Mouse (Mus musculus): ENCODE results near the gene Kcnip4.

The Kcnip4 gene

GRCm38 (mm10) chr5:49356381-49356780 is 168.3 kb downstream of the Kcnip4 start:
- DNase-seq (ENCODE audit: low spot score), result no peak

DNA sequence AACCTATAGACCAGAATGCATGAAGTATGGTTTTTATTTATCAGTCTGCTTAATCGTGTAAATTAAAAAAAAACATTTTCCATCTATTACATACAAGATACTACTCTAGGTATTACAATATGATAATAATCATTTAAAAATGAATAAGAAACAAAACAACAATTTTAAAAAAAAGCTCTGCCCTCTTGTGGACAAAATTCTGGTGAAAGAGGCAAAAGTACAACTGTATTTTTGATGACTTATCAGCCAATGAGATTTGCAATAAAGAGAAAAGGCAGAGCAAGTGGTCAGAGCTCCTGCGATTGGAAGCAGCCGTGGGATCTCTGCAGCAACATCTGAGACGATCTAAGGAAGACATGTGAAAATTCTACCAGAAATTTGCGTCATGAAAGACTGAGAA is 172.6 kb downstream of the Kcnip4 start:
- DNase-seq (ENCODE audit: low spot score), result no peak

DNA sequence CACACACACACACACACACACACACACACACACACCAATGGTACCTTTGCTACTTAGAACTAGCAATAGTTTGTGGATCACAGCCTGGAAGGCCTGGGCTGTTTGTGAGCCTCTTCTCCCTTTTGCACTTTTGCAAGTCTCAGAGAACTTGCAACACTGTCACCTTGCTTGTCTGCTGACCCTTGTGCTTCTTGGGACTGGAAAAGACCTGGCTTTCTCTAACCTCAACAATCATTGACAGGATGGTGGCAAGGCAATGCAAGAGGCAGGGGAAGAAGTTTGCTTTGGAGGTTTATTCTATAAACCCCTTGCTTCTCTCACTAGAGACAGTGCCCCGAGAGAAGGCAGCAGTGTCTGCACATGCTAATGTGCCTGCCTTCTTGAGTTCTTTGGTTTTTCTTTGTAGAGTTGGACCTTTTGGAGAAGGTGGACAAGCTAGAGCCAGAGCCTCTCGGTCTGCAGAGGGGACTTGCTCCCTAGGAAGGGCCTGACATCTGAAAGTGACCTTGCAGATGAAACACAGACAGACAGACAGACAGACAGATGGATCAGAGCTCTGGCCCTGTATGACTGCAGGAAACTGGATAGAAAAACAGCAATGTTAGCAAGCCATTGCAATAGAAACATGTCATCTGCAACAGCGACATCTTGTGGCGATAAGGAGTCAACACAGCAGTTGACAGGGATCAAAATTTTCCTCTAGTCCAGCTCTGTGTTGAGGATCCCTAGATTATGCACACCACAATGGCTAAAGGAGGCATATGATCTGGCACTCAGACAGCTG is 174.4 kb downstream of the Kcnip4 start:
- no peak for DNase-seq (ENCODE audit: low spot score)

- no peak for DNase-seq (ENCODE audit: low spot score)
Observed at GRCm38 (mm10) chr5:49349541-49349940, 175.2 kb downstream of the Kcnip4 start.

GRCm38 (mm10) chr5:49348511-49348910 is 176.2 kb downstream of the Kcnip4 start:
- no peak for DNase-seq (ENCODE audit: low spot score)

GRCm38 (mm10) chr5:49344606-49345005 is 180.1 kb downstream of the Kcnip4 start:
- no peak for DNase-seq (ENCODE audit: low spot score)

DNA sequence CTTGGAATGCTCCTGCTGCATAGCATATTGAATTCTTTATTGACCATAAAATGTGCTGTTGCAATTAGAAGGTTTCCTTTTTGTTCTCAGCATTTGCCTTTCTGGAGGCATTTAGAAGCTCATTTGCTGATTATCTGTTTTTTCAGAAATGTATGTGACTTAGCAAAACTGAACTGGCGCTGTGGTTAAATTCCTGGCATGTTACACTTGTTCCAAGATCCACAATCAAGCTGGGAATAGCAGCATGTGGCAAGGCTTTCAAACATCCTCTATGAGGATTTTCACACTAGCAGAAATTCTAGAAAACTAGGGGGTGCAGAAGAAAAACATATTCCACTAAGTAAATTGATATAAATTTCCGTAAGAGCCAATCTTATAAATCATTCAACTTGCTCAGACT is 187.5 kb downstream of the Kcnip4 start:
- no peak for DNase-seq (ENCODE audit: low spot score)

- no peak for DNase-seq (ENCODE audit: low spot score)
Observed at GRCm38 (mm10) chr5:49333063-49333462, 191.6 kb downstream of the Kcnip4 start.

DNA sequence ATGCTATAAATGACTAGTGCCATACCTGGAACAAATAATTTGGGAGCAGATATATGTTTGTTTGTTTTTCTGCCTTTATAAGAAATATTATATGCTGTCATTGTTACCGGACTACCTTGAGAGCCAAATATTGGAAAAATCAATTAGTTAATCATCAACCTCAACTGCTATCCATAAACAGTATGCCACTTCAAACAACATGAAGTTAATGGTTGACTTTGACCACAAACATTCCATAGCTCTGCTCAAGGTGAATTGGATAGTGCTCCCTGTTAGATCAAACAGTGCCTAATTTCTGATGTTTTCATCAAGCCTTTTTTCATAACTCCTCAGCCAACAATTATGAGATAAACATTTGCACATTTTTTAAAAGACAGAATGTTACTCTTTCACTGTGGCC is 195.7 kb downstream of the Kcnip4 start:
- DNase-seq (ENCODE audit: low spot score), result no peak

DNA sequence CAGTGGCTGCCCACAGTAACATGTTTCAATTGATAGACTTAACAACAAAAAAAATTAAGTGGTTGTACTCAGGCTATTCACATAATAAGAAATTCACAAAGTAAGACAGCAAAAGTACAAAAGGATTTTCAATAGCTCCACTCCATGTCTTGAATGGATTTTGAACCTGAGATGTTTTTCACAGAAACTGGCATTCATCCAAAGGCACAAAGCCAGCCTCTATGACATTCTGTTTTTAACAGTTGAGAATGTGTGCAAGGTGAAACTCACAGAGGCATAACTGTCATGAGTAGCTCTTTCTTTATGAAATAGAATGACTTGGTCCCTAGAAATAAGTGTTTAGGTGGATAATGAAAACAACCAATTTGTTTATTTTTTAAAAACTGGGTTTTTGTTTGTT is 206.0 kb downstream of the Kcnip4 start:
- DNase-seq (ENCODE audit: low spot score), result no peak

GRCm38 (mm10) chr5:49317869-49318268 is 206.8 kb downstream of the Kcnip4 start:
- no peak for DNase-seq (ENCODE audit: low spot score)

- DNase-seq (ENCODE audit: low spot score), result no peak
Observed at GRCm38 (mm10) chr5:49306796-49307195, 217.9 kb downstream of the Kcnip4 start.

- no peak for DNase-seq (ENCODE audit: low spot score)
Observed at GRCm38 (mm10) chr5:49305321-49305720, 219.4 kb downstream of the Kcnip4 start.

DNA sequence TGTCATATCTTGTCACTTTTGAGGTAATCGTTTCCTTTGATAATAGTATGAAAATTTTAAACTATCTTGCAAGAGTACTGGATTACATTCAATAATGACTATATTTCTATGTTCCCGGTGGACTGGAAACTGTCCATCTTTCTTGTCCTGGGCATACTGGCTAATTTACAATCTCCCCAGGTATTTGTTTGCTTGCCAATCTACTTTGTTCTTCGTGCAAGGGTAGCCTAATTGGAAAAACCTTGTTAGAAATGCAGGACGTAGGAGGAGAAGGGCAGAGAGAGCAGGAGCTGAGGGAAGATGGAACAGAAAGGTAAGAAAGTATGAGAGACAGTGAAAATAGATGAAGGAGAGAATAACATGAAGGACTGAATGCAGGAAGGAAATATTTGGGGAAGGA is 226.1 kb downstream of the Kcnip4 start:
- DNase-seq (ENCODE audit: low spot score), result no peak

- no peak for DNase-seq (ENCODE audit: low spot score)
Observed at GRCm38 (mm10) chr5:49292421-49292820, 232.3 kb downstream of the Kcnip4 start.

- DNase-seq (ENCODE audit: low spot score), result no peak
Observed at GRCm38 (mm10) chr5:49291801-49292200, 232.9 kb downstream of the Kcnip4 start.

- DNase-seq (ENCODE audit: low spot score), result no peak
Observed at GRCm38 (mm10) chr5:49285455-49286135, 239.1 kb downstream of the Kcnip4 start.

DNA sequence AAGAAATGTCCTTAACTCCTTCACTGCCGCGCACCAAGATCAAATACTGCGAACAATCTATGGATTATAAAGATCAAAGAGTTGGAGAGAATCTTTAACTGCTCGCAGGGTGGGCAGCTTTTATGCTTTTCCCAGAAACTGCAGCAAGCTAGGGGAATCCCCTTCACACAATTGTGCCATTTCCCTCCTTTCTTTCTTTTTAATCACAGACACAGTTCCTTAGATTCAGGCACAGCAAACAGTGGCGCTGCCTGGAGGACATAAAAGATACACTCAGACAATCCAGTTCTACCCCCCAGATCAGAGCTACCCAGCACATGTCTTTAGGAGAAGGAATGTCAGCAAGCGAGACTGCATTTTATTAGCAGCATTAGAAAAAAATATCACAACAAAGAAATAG is 239.9 kb downstream of the Kcnip4 start:
- no peak for DNase-seq (ENCODE audit: low spot score)

DNA sequence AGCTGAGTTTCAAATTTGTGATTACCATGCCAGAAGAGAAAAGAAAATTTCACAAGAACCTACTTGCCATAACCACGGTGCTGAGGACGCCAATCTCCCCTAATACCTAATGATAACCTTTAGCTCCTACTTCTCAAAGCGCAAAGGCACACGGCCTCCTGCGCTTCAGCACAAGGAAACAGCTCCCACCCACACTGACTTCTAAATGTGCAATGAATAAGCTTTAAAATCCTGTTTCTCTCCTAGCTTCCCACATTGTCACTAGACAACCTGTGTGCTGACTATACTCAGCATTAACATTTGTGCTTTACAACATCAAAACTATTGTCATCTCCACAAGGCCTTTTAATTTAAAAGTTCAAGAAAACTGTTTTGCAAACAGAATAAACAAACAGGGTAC is 241.3 kb downstream of the Kcnip4 start:
- no peak for DNase-seq (ENCODE audit: low spot score)

GRCm38 (mm10) chr5:49271864-49272263 is 252.8 kb downstream of the Kcnip4 start:
- DNase-seq (ENCODE audit: low spot score), result no peak

DNA sequence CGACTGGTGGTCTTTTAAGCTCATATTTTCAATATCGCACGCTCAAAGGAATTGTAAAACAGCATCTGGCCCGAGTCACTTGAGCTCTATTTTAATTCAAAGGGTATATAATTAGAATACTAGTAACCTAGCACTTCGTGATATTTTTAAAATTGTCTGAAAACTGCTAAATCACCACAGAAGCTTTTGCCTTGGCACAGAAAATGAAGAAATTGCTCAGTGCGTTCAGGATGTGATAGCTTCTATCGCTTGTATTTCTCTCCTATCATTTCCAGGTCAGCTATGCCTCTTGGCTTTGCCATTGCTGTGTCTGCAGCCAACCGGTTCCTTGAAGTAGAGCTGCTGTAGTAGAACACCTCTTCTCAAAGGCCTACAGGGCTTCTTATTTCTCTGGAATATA is 255.9 kb downstream of the Kcnip4 start:
- no peak for DNase-seq (ENCODE audit: low spot score)

GRCm38 (mm10) chr5:49259356-49259755 is 265.4 kb downstream of the Kcnip4 start:
- DNase-seq (ENCODE audit: low spot score), result no peak

DNA sequence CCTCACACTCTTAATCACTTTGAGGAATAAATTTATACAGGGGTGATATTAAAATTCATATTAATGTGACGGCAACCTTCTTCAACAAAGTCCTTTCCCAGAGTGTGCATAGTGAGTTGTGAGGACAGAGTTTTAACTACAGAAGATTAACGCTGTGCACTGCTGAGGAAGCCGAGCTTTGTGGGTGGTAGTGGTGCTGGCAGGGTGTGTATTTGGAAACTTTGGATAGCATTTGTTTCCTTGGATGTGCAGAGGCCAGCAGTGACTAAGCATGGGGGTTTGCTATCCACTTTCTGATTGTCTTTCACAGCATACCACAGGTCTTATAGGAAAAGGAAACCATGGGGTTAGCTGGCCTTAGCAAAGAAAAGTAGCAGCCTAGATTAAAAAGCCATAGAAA is 267.9 kb downstream of the Kcnip4 start:
- DNase-seq (ENCODE audit: low spot score), result no peak

GRCm38 (mm10) chr5:49255983-49256382 is 268.7 kb downstream of the Kcnip4 start:
- no peak for DNase-seq (ENCODE audit: low spot score)

Measured in ovary, postnatal 10 days (tissue).